Mouse (Mus musculus): Measurements from ENCODE around the gene Slc40a1.
A peak's percentile ranks its signal among the peaks of the same experiment; 100 is the strongest.

GRCm38 (mm10) chr1:45924516-45924915, 1.8 kb downstream of the Slc40a1 start:
- TF ChIP-seq HCFC1 (IDR thresholded peaks at IDR 0.05; ENCODE audit: borderline replicate concordance, insufficient read depth, low read length) (no peak), ZC3H11A (IDR thresholded peaks at IDR 0.05; ENCODE audit: borderline replicate concordance, low read depth, low read length) (no peak), ZNF384 (IDR thresholded peaks at IDR 0.05; ENCODE audit: low read depth, low read length) (no peak), MAFK (IDR thresholded peaks at IDR 0.05; ENCODE audit: insufficient read depth, low read depth, low read length) (0 out of 2 replicates have a peak, but pooled peaks have one; percentile 34), CHD2 (IDR thresholded peaks at IDR 0.05; ENCODE audit: low read depth, low read length) (no peak)
